Mouse (Mus musculus): Measurements from ENCODE around the gene E130218I03Rik. TPM values are rescaled to one million over a fixed set of nuclear protein-coding genes. Genes with fewer than 3 reads are reported as not detected.

E130218I03Rik gene
- total RNA-seq, 2 experiments from 2014 or later, result not detected

- intact Hi-C loops (cut with DNase I), result no loop called here
- DNase-seq (ENCODE audit: extremely low spot score in 1 of 2, low spot score in 2 of 2), result no peak
Measured at GRCm38 (mm10) chr4:134271979-134272378, 28.5 kb downstream of the E130218I03Rik start.

GRCm38 (mm10) chr4:134272731-134273416 is 29.4 kb downstream of the E130218I03Rik start:
- intact Hi-C loops (cut with DNase I), result no loop called here

GRCm38 (mm10) chr4:134273417-134274345 is 30.2 kb downstream of the E130218I03Rik start:
- no peak for DNase-seq (ENCODE audit: extremely low spot score in 1 of 2, low spot score in 2 of 2)
- intact Hi-C loops (cut with DNase I), result no loop called here

More at GRCm38 (mm10) chr4:134272731-134273416, 29.4 kb downstream of the E130218I03Rik start:
- no peak for DNase-seq (ENCODE audit: extremely low spot score in 1 of 2, low spot score in 2 of 2)

- intact Hi-C loops (cut with DNase I), result no loop called here
- no peak for DNase-seq (ENCODE audit: extremely low spot score in 1 of 2, low spot score in 2 of 2)
Measured at GRCm38 (mm10) chr4:134284942-134285341, 41.5 kb downstream of the E130218I03Rik start.

GRCm38 (mm10) chr4:134286226-134287167 is 43.0 kb downstream of the E130218I03Rik start:
- DNase-seq (ENCODE audit: extremely low spot score in 1 of 2, low spot score in 2 of 2), result peak in 1 of 2 experiments; percentile 68
- intact Hi-C loops (cut with DNase I), result no loop called here

GRCm38 (mm10) chr4:134287168-134287564 is 43.7 kb downstream of the E130218I03Rik start:
- intact Hi-C loops (cut with DNase I), result no loop called here

GRCm38 (mm10) chr4:134287575-134288025 is 44.1 kb downstream of the E130218I03Rik start, which contains the start of gene Pdik1l:
Pdik1l (minus strand) TSS chr4:134287895.
- intact Hi-C loops (cut with DNase I), result no loop called here

More at GRCm38 (mm10) chr4:134287168-134287564, 43.7 kb downstream of the E130218I03Rik start:
- peak; percentile 91 to 97 for DNase-seq (ENCODE audit: extremely low spot score in 1 of 2, low spot score in 2 of 2)

GRCm38 (mm10) chr4:134288397-134289256 is 45.2 kb downstream of the E130218I03Rik start:
- intact Hi-C loops (cut with DNase I), result no loop called here
- no peak for DNase-seq (ENCODE audit: extremely low spot score in 1 of 2, low spot score in 2 of 2)

More at GRCm38 (mm10) chr4:134287575-134288025, 44.1 kb downstream of the E130218I03Rik start, which contains the start of gene Pdik1l:
- DNase-seq (ENCODE audit: extremely low spot score in 1 of 2, low spot score in 2 of 2), result peak; percentile 41 to 87

GRCm38 (mm10) chr4:134292067-134292466 is 48.6 kb downstream of the E130218I03Rik start:
- DNase-seq (ENCODE audit: extremely low spot score in 1 of 2, low spot score in 2 of 2), result peak in 1 of 2 experiments; percentile 73
- intact Hi-C loops (cut with DNase I), result loop anchor here (5.0 to 10.0 kb wide), 2 partner anchors 40 to 63 kb away; partner anchors contain the start of gene Grrp1

- intact Hi-C loops (cut with DNase I), result loop anchor here (5.0 to 10.0 kb wide), 2 partner anchors 41 to 62 kb away; partner anchors contain the start of gene Grrp1
- DNase-seq (ENCODE audit: extremely low spot score in 1 of 2, low spot score in 2 of 2), result no peak
Measured at GRCm38 (mm10) chr4:134293061-134293691, 49.7 kb downstream of the E130218I03Rik start.

GRCm38 (mm10) chr4:134293692-134294163 is 50.3 kb downstream of the E130218I03Rik start:
- intact Hi-C loops (cut with DNase I), result loop anchor here (5.0 to 10.0 kb wide), 2 partner anchors 41 to 61 kb away; partner anchors contain the start of gene Grrp1
- no peak for DNase-seq (ENCODE audit: extremely low spot score in 1 of 2, low spot score in 2 of 2)

Other genes starting within 250 kb of the E130218I03Rik start
- 10 to 100 TPM; 57.1 to 61.4 TPM for gene Dhdds, start 242.7 kb upstream of the E130218I03Rik start, total RNA-seq (2021)
- not detected for gene Lin28a, start 224.8 kb upstream of the E130218I03Rik start, total RNA-seq (2021)
- not detected for gene Zfp683, start 189.8 kb upstream of the E130218I03Rik start, total RNA-seq (2021)
- 1 to 10 TPM; 2.9 to 3.5 TPM for gene Crybg2, start 182.8 kb upstream of the E130218I03Rik start, total RNA-seq (2021)
- gene Cd52, start 148.6 kb upstream of the E130218I03Rik start, total RNA-seq (2021), result 1 to 10 TPM; 1.3 to 1.6 TPM
- gene Ubxn11, start 141.1 kb upstream of the E130218I03Rik start, total RNA-seq (2021), result 10 to 100 TPM; 22.6 to 24.9 TPM
- gene Sh3bgrl3, start 114.9 kb upstream of the E130218I03Rik start, total RNA-seq (2021), result 100 to 1,000 TPM; 217 to 225 TPM
- gene Cep85, start 56.5 kb upstream of the E130218I03Rik start, total RNA-seq (2021), result 10 to 100 TPM in 1 of 2 experiments, 1 to 10 TPM in 1; 9.2 to 10.9 TPM
- not detected for gene Gm7534, start 40.7 kb upstream of the E130218I03Rik start, total RNA-seq (2021)
- not detected for gene Catsper4, start 16.3 kb upstream of the E130218I03Rik start, total RNA-seq (2021)
- under 1 TPM; 0.24 to 0.61 TPM for gene Cnksr1, start 5.3 kb upstream of the E130218I03Rik start, total RNA-seq (2021)
- gene Zfp593, start 1.9 kb downstream of the E130218I03Rik start, total RNA-seq (2021), result 10 to 100 TPM; 13.4 to 13.7 TPM
- gene Gm30191, start 3.3 kb downstream of the E130218I03Rik start, total RNA-seq (2021), result not detected
- gene Grrp1, start 10.4 kb downstream of the E130218I03Rik start, total RNA-seq (2021), result 1 to 10 TPM; 3.3 to 3.7 TPM
- gene Pdik1l, start 44.2 kb downstream of the E130218I03Rik start, total RNA-seq (2021), result 10 to 100 TPM; 26.1 to 26.2 TPM
- under 1 TPM; 0.66 to 0.87 TPM for gene Trim63, start 71.5 kb downstream of the E130218I03Rik start, total RNA-seq (2021)
- not detected for gene Slc30a2, start 99.5 kb downstream of the E130218I03Rik start, total RNA-seq (2021)
- gene Extl1, start 140.2 kb downstream of the E130218I03Rik start, total RNA-seq (2021), result 10 to 100 TPM; 29.6 to 31.2 TPM
- gene Pafah2, start 152.7 kb downstream of the E130218I03Rik start, total RNA-seq (2021), result 10 to 100 TPM; 11.3 to 12.9 TPM
- 1,000 to 10,000 TPM; 1,910 to 2,141 TPM for gene Stmn1, start 224.7 kb downstream of the E130218I03Rik start, total RNA-seq (2021)

Measured in left cerebral cortex, postnatal 10 days (tissue).